Comparison of ENCODE assay signal across 8 mouse cellular contexts in genomic region chr9:50171826-50172464, GRCm38 (mm10).
DNase-seq lines count a peak whose midpoint lies in the region; ATAC-seq lines count a peak whose summit lies in the region.

No protein-coding gene starts in this region.

- no peaks in the 10 kb centered on the region for H3K36me3 ChIP-seq in hindbrain, embryonic 14.5 days (replicated peaks; ENCODE audit: control insufficient read depth, insufficient read depth)

- H3K27ac ChIP-seq in hindbrain, embryonic 14.5 days, result peak overlapping the region; percentile 51

- no peak overlapping the region for H3K9ac ChIP-seq in hindbrain, embryonic 14.5 days

- H3K27me3 ChIP-seq in hindbrain, embryonic 14.5 days (ENCODE audit: control insufficient read depth, insufficient read depth, low read length), result no peaks in the 10 kb centered on the region

- WGBS in hindbrain, embryonic 14.5 days, result 20% methylated on average over 7 of the region's 7 CpGs

- no peaks in the 10 kb centered on the region; the same call in 1 of the 2 replicates for H3K4me1 ChIP-seq in hindbrain, embryonic 14.5 days (replicated peaks; ENCODE audit: control insufficient read depth, insufficient read depth, low read length)

- peak overlapping the region; percentile 45 for H3K4me2 ChIP-seq in hindbrain, embryonic 14.5 days (replicated peaks)

- peak; percentile 70; the same call in 1 of the 2 replicates for ATAC-seq in hindbrain, embryonic 14.5 days (ENCODE audit: low FRiP score)

- no peaks in the 10 kb centered on the region for H3K9me3 ChIP-seq in hindbrain, embryonic 14.5 days (ENCODE audit: control insufficient read depth, low read length)

- peak; percentile 31 to 37 for DNase-seq in adrenal gland, adult 18-20 months (ENCODE audit: low spot score in 2 of 2)
- DNase-seq in cerebellum, postnatal 14 days, result peak; percentile 87
- DNase-seq in frontal cortex, postnatal 14 days (ENCODE audit: low spot score in 2 of 2), result peak; percentile 26 to 59
- DNase-seq in hindbrain, embryonic 14.5 days (ENCODE audit: low spot score), result peak; percentile 93
- DNase-seq in layer of hippocampus, adult 9-11 months, result peak; percentile 80
- peak; percentile 59 for DNase-seq in lung, postnatal 25 days (ENCODE audit: low spot score)
- peak; percentile 60 for DNase-seq in skeletal muscle tissue, adult 2 months (ENCODE audit: low read depth, low spot score)
- DNase-seq in T-cell, adult 2 months (ENCODE audit: low spot score), result no peak

- H3K4me3 ChIP-seq in hindbrain, embryonic 14.5 days (replicated peaks; ENCODE audit: low read length), result no peak overlapping the region
